Mouse (Mus musculus) left cerebral cortex, postnatal 14 days (tissue): ENCODE results near the gene Dcun1d2. TPM values are rescaled to one million over a fixed set of nuclear protein-coding genes. Genes with fewer than 3 reads are reported as not detected.
"Not testable (repeated sequence)": the region's sequence is repeated elsewhere in the genome, so short reads cannot be mapped to it uniquely, and the experiment has no call there.

Source experiments
- DNase-seq, 2 experiments: peaks; one replicate each; pipeline ENCODE4 v3.0.0; 2021 to 2022; ENCODE audit warnings: low spot score in 2 of 2, mixed read lengths in 1 of 2
- intact Hi-C: fragments of 180-260 bp; cut with DNase I; formaldehyde crosslinking; loops from one replicate; pipeline ENCODE4 v1.15.1; 2025
- long read RNA-seq, 2 experiments: library from polyadenylated mRNA; stranded (forward); transcript quantifications; one replicate each; pipeline ENCODE4 v2.0.0; 2021
- total RNA-seq, 2 experiments: library from RNA; stranded (reverse); gene quantifications; 2 replicates each; pipeline ENCODE4 v1.2.3; 2021

The Dcun1d2 gene
- total RNA-seq, result 10 to 100 TPM; 27.7 to 31.2 TPM
- long read RNA-seq, experiment 1, transcript Dcun1d2-201 (7 exons, 2,748 nt), result major isoform, 22 of 44 reads
- long read RNA-seq, experiment 1, partial matches to known transcripts, result 8 of 44 reads
- long read RNA-seq, experiment 1, other reads (novel, unspliced or antisense), result 9 of 44 reads
- long read RNA-seq, experiment 2, transcript Dcun1d2-201 (7 exons, 2,748 nt), result major isoform, 34 of 54 reads
- long read RNA-seq, experiment 2, partial matches to known transcripts, result 11 of 54 reads
- long read RNA-seq, experiment 2, other reads (novel, unspliced or antisense), result 5 of 54 reads

DNA sequence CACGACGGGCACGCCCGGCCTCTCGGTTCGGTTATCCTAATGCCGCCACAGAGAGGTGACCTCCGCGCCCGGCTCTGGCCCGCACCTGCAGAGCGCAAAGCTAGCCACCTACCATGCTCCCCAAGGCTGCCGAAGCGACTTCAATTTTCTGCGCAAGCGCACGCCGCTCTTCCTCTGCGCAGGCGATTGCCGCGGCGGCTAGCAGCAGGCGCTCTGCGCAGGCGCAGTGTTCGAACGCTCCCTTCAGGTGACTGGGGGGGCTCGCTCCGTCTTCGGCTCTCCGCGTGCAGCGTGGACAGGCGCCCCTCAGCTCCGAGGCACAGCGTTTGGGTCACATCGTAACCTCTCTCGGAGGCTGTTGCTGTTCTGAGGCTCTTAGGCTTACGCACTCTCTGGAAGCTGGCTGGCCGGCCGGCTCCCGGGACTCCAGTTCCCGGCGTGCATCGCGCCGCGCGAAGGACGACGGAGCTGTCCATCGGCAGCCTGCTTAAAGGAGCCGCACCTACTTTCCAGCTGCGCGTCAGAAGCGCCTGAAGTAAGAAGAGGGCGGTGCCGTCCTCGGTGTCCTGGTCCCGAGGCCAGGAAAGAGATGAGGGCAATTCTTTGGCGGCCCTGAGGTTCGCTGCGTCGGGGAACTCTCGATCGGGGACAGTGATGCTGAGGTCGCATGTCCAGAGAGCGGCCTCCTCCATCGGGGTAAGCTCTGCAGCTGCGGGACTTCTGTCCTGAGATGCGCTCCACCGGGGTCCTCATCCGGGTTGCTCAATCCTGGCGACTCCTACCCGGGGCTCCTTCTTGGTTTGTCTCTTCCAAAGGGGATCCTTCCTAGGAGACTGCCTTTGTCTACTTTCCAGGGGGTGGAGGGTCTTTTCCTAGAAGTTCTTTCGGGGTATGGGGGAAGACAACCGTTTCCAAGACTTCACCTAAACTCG lies at the start of gene Dcun1d2, which contains the start of gene Tmco3:
Dcun1d2 (minus strand) TSS at position 440 of the 932 bp plus-strand sequence.
Tmco3 (plus strand) TSS at position 499 of the 932 bp plus-strand sequence.
- intact Hi-C loops, result no loop called here
- DNase-seq, result peak; percentile 95 to 96

DNA sequence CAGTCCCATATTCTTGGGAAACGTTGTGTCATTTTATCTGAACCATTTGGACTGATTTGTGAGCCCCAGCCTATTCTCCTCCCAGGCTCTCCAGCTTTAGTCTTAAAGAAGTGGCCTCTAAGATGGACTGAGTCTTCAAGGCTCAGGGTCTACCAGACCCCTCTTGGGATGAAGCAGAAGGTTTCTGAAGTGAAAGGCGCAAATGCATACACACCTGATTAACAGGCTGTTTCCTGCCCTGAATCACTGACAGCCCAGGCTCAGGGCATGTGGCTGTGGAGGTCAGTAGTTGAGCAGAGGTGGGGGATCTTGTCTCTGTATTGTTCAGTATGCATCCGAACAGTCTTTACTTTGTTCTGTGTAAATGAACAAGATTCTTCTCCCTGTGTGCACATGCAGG lies 49.7 kb upstream of the Dcun1d2 start:
- no peak for DNase-seq
- intact Hi-C loops, result no loop called here

DNA sequence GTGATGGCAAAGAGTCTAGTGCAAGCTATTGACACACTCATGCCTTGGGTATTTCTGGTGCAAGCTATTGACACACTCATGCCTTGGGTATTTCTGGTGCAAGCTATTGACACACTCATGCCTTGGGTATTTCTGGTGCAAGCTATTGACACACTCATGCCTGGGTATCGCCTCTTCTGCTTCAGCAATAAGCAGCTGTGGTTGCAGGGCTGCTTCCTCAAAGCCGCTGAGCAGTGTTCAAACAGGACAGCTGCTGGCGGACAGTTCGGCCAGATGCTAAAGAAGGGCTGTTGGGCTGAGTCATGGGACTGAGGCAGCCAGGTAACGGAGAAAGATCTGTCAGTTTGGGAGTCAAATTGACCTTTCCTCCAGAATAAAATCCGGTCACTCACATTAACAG lies 49.3 kb upstream of the Dcun1d2 start:
- DNase-seq, intact Hi-C loops: not testable (repeated sequence)

DNA sequence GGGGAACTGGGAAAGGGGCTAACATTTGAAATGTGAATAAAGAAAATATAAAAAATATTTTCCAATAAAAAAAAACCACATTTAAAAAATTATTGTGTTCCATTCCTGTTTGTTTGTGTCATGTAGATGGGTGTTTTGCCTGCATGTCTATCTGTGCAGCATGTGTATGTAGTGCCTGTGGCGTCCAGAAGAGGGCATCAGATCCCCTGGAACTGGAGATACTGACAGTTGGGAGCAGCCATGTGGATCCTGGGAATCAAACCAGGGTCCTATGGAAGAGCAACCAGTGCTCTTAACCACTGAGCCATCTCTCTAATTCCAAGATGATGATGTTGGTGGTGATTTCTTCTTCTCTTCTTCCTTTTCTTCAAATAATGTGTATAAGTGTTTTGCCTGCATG lies 46.7 kb upstream of the Dcun1d2 start:
- intact Hi-C loops, result no loop called here
- no peak for DNase-seq

DNA sequence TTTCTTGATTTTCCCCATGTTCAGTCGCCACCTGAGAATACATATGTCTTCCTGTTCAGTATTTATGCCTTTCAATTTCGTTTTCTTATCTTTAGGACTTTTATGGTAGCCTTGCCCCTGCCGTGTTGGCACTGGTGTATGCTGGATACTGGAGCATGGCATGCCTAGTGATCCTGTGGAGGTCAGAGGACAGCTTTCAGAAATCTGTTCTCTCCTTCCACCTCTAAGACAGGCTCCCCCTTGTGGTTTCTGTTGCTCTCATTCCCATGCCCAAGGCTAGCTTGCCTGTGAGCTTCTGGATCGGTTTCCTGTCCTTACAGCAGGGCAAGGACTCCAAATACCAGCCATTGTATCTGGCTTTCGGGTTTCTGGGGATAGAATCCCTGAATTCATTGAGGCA lies 38.7 kb upstream of the Dcun1d2 start:
- no peak for DNase-seq
- intact Hi-C loops, result no loop called here

DNA sequence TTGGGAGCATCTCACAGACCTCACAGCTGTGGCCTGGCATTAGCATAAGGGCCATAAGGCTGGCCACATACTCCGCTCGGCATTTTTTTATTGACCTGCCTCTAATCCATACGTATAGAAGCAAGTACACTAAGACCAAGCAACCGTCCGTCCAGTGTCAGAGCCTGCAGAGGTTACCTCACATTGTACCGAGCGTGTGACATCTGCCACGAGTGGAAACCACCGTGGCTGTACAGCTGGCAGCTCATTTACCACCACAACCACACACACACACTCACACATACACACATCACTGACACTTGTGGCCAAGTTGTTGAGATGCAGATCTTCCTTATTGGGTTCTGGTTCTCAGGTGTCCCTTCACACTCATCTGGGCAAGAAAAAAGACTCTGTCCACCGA lies 28.7 kb upstream of the Dcun1d2 start:
- DNase-seq, result no peak
- intact Hi-C loops, result no loop called here

DNA sequence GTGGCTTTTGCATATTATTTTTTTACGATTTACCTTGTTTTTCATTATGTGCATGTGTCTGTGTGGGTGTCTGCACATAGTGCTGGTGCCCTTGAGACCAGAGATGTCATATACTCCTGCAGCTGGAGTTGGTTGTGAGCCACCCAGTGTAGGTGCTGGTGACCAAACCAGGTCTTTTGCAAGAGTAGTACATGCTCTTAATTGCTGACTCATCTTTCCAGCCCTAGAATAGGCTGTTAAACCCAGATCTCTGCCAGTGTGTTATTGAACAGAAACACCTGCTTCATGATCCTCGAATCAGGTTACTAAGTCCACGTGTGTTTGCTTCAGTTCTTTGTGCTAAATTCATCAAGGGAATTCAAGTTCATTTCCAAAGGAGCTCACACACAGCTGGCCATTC lies 27.0 kb upstream of the Dcun1d2 start:
- DNase-seq, result no peak
- intact Hi-C loops, result no loop called here

DNA sequence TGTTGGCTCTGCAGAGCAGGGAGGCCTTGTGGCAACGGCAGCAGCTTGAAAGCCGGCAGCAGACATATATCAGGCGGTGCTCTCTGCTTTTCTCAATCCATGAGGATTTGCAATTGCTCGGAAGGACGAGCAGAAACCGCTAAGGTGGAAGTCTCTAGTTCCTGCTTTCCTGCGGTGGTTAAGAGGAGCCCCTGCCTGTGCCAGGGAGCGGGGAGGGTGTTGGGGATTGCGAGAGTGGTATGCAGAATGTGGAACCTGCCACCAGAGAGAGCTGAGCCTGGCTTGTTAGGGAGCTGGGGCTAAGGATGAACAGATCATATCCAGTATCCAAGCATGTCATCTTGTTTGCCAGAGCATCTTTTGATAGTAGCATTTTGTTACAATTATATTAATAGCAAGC lies 19.0 kb upstream of the Dcun1d2 start:
- no peak for DNase-seq
- intact Hi-C loops, result no loop called here

DNA sequence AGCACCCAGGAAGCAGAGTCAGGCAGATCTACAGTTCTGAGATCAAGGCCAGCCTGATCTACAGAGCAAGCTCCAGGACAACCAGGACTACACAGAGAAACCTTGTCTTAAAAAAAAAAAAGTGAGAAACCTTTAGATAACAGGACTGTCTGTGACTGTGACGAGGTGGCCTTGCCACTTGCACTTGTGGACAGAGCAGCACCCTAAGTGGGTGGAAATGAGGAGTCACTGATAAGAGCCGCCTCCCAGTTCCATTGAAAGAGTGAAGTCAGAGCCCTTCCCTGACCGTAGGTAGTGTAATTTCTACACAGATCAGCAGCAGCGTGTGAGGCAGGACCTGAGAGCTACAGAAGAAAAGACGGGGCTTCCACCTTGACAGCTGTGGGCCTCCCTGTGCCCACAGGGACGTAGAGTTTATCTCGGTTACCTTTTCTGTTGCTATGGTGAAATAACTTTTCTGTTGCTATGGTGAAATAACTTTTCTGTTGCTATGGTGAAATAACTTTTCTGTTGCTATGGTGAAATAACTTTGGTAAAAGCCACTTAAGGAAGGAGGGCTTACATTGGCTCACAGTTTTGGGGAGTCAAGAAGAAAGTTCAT lies 18.5 kb upstream of the Dcun1d2 start:
- intact Hi-C loops, result no loop called here
- no peak for DNase-seq

DNA sequence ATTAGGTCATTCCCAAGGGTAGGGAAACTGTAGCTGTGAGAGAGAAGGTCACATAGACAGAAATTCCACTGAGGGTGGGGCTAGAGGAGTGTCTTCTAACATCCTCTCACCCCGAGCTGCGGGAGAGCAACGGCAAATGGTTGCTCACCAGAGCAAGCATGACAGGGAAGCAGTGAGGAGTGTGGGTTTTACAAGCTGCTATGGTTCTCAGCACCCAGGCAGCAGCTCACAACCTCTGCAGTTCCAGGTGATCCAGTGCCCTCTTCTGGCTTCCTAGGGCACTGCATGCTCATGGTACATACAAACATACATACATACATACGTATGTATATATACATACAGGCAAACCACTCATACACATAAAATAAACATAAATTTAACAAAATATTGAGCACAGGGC lies 18.0 kb upstream of the Dcun1d2 start:
- intact Hi-C loops, result no loop called here
- no peak for DNase-seq

DNA sequence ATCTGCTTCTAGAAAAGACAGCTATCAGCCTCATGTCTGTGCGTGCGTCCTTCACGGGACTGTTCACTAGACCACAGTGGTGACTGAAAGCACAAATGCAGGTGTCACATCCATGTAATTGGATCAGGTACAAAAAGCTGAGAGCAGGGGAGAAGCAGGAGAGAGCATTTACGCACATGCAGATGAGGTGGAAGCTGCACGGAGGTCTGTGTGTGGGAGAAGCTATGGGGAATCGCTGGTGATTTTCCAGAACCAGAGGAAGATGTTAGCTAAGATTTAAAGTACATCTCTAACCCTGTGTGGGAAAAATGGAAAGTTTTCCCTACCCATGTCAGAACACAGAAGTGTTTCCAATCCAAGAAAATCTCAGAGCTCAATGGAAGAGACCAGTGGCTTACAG lies 17.5 kb upstream of the Dcun1d2 start:
- DNase-seq, result peak; percentile 13 to 54

DNA sequence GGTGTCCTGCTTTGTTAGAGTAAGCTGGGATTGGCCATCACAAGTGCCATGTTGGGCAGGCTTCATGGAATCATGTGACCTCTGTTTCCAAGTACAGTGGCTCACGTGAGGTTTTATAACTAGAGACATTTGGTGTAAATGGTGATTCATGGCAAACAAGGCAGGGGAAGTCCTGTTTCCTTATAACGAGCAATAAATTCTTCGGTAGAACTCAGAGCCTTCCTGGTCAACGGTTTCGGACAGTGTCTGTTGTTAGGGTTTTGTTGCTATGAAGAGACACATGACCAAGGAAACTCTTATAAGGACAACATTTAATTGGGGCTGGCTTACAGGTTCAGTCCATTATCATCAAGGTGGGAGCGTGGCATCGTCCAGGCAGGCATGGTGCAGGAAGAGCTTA lies 13.1 kb upstream of the Dcun1d2 start:
- intact Hi-C loops, result no loop called here
- DNase-seq, result no peak

More for the DNA sequence above, 17.5 kb upstream of the Dcun1d2 start:
- intact Hi-C loops, result no loop called here

DNA sequence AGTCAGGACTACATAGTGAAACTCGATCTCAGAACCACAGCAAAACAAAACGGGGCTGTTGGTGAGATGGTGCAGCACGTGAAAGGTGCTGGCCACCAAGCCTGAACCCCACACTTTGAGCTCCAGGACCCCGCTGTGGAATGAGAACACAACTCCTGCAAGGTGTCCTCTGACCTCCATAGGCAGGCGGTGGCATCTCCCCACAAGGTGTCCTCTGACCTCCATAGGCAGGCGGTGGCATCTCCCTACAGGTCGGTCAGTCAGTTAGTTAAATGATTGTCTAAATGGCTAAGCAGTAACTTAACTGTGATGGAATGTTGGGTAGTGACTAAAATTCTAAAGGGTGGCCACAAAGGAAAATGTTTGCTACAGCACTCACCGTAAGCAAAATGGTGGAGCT lies 11.6 kb upstream of the Dcun1d2 start:
- intact Hi-C loops, result no loop called here
- no peak for DNase-seq

DNA sequence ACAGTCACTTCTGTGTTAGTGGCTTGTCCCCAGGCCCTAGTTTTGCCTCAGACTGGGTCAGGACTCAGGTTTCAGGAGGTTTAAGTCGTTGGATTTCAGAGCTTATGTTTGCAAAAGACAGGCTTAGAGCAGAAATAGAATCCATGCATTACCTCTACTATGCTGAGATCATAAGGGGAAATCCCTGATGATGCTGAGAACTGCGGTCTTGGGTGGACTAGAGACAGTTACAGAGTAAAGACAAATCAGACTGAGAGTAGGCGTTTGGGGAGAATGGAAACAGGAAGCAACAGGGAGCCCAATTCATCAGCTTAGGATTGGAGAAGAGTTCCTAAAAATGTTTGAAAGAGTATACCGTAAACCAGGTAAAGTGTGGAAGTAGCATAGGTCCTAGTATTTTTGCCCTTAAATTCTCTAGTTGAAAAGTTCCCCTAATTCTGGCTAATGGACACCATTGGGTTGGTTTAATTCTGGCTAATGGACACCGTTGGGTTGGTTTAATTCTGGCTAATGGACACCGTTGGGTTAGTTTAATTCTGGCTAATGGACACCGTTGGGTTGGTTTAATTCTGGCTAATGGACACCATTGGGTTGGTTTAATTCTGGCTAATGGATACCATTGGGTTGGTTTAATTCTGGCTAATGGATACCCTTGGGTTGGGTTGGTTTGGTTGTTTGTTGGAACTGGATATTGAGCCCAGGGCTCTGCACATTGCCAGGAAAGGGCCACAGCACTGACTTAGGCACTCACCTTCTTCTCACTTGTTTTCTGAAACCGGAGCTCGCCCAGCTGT lies 5.9 kb upstream of the Dcun1d2 start:
- DNase-seq, result no peak
- intact Hi-C loops, result no loop called here

DNA sequence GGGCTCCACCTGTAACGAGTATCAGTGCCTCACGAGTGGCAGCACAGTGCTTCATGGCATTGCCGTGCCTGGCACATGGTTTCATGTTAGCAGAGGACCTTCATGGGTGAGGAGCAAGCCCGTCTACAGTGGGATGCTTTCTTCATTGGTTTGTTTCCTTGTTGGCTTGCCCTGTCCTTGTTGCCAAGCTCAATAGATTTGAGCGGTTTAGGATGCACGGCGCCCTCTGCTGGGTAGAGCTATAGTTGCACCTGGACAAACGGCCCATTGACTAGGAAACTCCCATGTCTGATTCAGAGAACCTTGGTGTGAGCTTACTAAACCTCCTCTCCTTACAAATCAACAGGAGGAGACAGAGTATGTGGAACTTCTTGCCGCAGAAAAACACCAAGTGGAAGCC lies 4.4 kb upstream of the Dcun1d2 start:
- intact Hi-C loops, result no loop called here
- peak; percentile 71 to 76 for DNase-seq

DNA sequence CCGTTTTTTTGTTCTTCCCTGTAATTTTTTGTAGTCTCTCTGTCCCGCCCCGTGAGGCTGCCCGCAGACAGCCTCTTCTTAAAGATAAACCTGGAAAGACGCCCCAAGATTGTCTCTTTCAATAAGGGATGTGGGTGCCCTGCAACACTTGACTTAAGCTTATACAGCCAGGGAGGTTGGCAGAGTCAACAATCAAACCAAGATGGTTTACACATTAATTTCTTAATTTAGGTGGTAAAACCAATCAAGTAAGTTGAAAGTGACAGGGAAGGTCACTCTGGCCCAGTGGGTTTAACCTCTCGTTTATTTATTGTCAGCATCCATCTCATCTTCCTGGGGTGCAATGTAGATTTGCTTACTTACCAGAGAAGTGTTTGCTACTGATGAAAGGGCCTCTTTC lies 715 bp upstream of the Dcun1d2 start:
- no peak for DNase-seq
- intact Hi-C loops, result no loop called here

DNA sequence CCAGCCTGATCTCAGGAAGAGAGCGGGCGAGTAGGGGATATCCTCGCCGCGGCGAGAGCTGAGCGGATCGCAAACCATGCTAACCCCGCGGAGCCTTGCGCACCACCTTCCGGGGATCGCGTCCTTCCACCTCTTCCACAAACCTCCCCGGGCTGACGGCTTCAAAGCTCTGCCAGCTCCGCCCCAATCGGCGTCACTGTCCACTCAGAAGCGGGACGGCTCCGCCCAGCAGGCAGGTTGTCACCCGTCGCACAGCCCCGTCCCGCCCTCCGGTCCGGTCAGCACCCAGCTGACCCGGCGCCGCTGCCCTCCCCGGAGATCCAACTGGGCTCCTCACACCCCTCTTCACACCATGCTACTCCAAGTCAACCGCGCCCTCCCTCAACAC lies 633 bp downstream of the Dcun1d2 start:
- DNase-seq, result peak; percentile 73 to 74
- intact Hi-C loops, result no loop called here

DNA sequence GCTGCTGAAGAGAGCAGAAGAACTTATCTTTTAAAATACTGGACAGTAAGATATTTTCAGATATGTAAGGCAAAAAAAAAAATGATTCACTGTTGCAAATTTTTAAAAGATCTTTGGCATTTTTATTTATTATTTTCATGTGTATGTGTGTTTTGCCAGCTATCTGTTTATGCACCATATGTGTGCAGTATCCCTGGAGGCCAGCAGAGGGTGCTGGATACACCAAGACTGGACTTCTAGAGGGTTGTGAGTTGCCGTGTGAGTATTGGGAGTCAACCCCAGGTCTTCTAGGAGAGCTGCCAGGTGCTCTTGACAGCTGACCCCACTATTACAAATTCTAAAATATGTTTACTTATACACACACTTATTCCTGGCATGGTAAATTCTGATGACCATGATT lies 4.7 kb downstream of the Dcun1d2 start:
- no peak for DNase-seq
- intact Hi-C loops, result no loop called here

DNA sequence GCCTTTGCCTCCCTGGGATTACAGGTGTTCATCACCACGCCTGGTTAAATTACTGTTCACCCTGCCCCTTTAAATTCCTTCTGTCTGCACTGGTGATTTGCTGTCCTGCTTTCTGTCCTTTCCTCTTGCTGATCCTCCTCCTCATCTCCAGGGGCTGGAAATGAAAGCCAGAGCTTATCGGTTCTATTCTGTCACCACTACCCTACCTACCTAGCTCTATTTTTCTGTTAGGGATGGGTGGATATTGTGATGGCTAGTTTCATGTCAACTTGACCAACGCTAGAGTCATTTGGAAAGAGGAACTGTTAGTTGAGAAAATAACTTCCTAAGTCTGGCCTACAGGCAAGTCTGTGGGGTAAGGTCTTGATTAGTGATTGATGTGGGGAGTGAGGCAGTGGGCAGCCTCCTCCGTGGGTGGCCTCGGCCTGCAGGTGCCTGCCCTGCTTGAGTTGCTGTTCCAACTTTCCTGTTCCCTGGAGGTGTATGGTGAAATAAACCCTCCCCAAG lies 10.9 kb downstream of the Dcun1d2 start:
- no peak for DNase-seq
- intact Hi-C loops, result no loop called here
